23 mouse cellular contexts compared by ENCODE assay signal in the genomic region with DNA sequence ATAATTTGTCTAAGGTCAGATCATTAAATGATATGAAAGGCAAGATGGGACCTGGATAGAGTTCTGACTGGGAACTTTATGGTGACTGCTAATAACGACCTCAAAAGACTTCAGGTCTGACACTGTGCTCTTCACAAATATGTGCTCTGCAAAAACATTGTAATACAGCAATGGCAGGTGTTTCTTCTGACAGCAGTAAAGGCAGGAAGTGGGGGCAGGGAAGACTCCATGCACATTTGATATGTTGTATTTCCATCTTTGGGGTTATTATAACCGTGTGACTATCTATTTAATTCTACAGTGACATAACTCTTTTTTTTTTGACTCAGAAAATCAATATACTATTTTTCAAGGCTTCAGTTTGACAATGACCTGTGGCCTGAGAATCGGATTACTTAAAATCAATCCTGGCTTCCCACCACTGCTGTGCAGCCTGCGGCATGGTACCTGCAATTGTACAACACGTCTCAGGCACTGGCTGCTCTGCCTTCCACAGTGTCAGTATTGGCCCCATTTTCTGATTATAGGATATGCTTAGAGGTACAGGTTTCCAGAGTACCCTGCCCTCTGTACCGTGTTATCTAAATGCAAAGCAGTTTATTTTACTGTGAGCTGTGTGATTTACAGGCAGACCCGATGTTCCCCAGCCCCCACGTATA.
DNase-seq lines count a peak whose midpoint lies in the region; ATAC-seq lines count a peak whose summit lies in the region.
"Had no signal": no experiment of that assay in that cellular context is flagged by ENCODE, and none has a peak within 500 bp of the region (broad histone marks: within the 10 kb centered on the region; RNA-seq: fewer than 3 reads in every experiment).

No protein-coding gene starts in this region.

- no peaks in the 10 kb centered on the region for H3K27me3 ChIP-seq in hindbrain, embryonic 14.5 days (ENCODE audit: control insufficient read depth, insufficient read depth, low read length)
- H3K27me3 ChIP-seq in hindbrain, embryonic 16.5 days (replicated peaks; ENCODE audit: control insufficient read depth, insufficient read depth, low read length), result no peaks in the 10 kb centered on the region
- no peaks in the 10 kb centered on the region for H3K27me3 ChIP-seq in midbrain, embryonic 14.5 days (ENCODE audit: control insufficient read depth, insufficient read depth, low read length)
- H3K27me3 ChIP-seq: kidney, embryonic 15.5 days; midbrain, embryonic 12.5 days had no signal

- DNase-seq in hindbrain, embryonic 14.5 days (ENCODE audit: low spot score), result no peak
- peak; percentile 9 for DNase-seq in thymus, postnatal 14 days
- no peak for DNase-seq in thymus, postnatal 10 days (ENCODE audit: low spot score in 2 of 2)
- DNase-seq in midbrain, embryonic 14.5 days, result peak; percentile 17
- DNase-seq in heart, postnatal 36 days, result no peak
- DNase-seq in urinary bladder, postnatal 4 days (ENCODE audit: low spot score in 2 of 2), result no peak
- DNase-seq in right cerebral cortex, postnatal 36 days (ENCODE audit: low spot score in 2 of 2), result no peak
- DNase-seq: adrenal gland, postnatal 10 days; cerebellum, adult 9-11 months; gastrocnemius, postnatal 10 days; kidney, adult 11 months; kidney, postnatal 36 days; layer of hippocampus, postnatal 36 days; lung, adult 18-20 months; lung, postnatal 10 days; right cerebral cortex, adult 18-20 months had no signal

- intact Hi-C loops in heart, postnatal 36 days (cut with DNase I), result no loop called here

- no peaks in the 10 kb centered on the region for H3K4me1 ChIP-seq in hindbrain, embryonic 14.5 days (replicated peaks; ENCODE audit: control insufficient read depth, insufficient read depth, low read length)
- H3K4me1 ChIP-seq in hindbrain, embryonic 16.5 days (ENCODE audit: control insufficient read depth, insufficient read depth, low read depth, low read length), result no peaks in the 10 kb centered on the region
- no peaks in the 10 kb centered on the region for H3K4me1 ChIP-seq in midbrain, embryonic 14.5 days (ENCODE audit: control insufficient read depth, insufficient read depth, low read length)
- H3K4me1 ChIP-seq: forebrain, embryonic 10.5 days; heart, embryonic 10.5 days; kidney, embryonic 15.5 days; midbrain, embryonic 12.5 days had no signal

- WGBS in hindbrain, embryonic 14.5 days, result 75% methylated on average over 8 of the region's 8 CpGs
- WGBS in hindbrain, embryonic 16.5 days, result 70% methylated on average over 8 of the region's 8 CpGs
- 81% methylated on average over 8 of the region's 8 CpGs for WGBS in midbrain, embryonic 14.5 days

- no peaks in the 10 kb centered on the region for H3K36me3 ChIP-seq in hindbrain, embryonic 14.5 days (replicated peaks; ENCODE audit: control insufficient read depth, insufficient read depth)
- H3K36me3 ChIP-seq in hindbrain, embryonic 16.5 days (ENCODE audit: control insufficient read depth, insufficient read depth, low read length), result no peaks in the 10 kb centered on the region
- no peaks in the 10 kb centered on the region for H3K36me3 ChIP-seq in midbrain, embryonic 14.5 days (ENCODE audit: control insufficient read depth, insufficient read depth, low read length)
- H3K36me3 ChIP-seq: forebrain, embryonic 10.5 days; heart, embryonic 10.5 days; kidney, embryonic 15.5 days; midbrain, embryonic 12.5 days had no signal

- peak; percentile 52; the same call in 1 of the 2 replicates for ATAC-seq in hindbrain, embryonic 14.5 days (ENCODE audit: low FRiP score)
- no peak for ATAC-seq in hindbrain, embryonic 16.5 days
- ATAC-seq in midbrain, embryonic 14.5 days (ENCODE audit: low FRiP score, low TSS enrichment), result no peak
- ATAC-seq: forebrain, embryonic 16.5 days had no signal

- H3K4me3 ChIP-seq in hindbrain, embryonic 14.5 days (replicated peaks; ENCODE audit: low read length), result no peak overlapping the region
- no peak overlapping the region for H3K4me3 ChIP-seq in hindbrain, embryonic 16.5 days (ENCODE audit: low read length)
- H3K4me3 ChIP-seq in midbrain, embryonic 14.5 days (replicated peaks; ENCODE audit: low read depth, low read length), result no peak overlapping the region
- H3K4me3 ChIP-seq: forebrain, embryonic 10.5 days; heart, embryonic 10.5 days; kidney, embryonic 15.5 days; midbrain, embryonic 12.5 days had no signal

- H3K4me2 ChIP-seq in hindbrain, embryonic 14.5 days (replicated peaks), result no peak overlapping the region
- no peak overlapping the region for H3K4me2 ChIP-seq in hindbrain, embryonic 16.5 days (ENCODE audit: low read length)
- H3K4me2 ChIP-seq in midbrain, embryonic 14.5 days (ENCODE audit: low read length), result no peak overlapping the region
- H3K4me2 ChIP-seq: kidney, embryonic 15.5 days; liver, embryonic 11.5 days; midbrain, embryonic 12.5 days had no signal

- H3K9ac ChIP-seq in hindbrain, embryonic 14.5 days, result no peak overlapping the region
- H3K9ac ChIP-seq in hindbrain, embryonic 16.5 days (ENCODE audit: low read depth, low read length), result no peak overlapping the region
- H3K9ac ChIP-seq in midbrain, embryonic 14.5 days (replicated peaks; ENCODE audit: low read length), result no peak overlapping the region
- H3K9ac ChIP-seq: kidney, embryonic 15.5 days; midbrain, embryonic 12.5 days had no signal

- no peaks in the 10 kb centered on the region for H3K9me3 ChIP-seq in hindbrain, embryonic 14.5 days (ENCODE audit: control insufficient read depth, low read length)
- H3K9me3 ChIP-seq in hindbrain, embryonic 16.5 days (ENCODE audit: control insufficient read depth, low read length), result no peaks in the 10 kb centered on the region
- no peaks in the 10 kb centered on the region for H3K9me3 ChIP-seq in midbrain, embryonic 14.5 days (ENCODE audit: control insufficient read depth, low read length)
- H3K9me3 ChIP-seq: forebrain, embryonic 10.5 days; heart, embryonic 10.5 days; kidney, embryonic 15.5 days; midbrain, embryonic 12.5 days had no signal

- H3K27ac ChIP-seq in hindbrain, embryonic 14.5 days, result no peak overlapping the region
- no peak overlapping the region for H3K27ac ChIP-seq in hindbrain, embryonic 16.5 days (ENCODE audit: low read depth, low read length)
- H3K27ac ChIP-seq in midbrain, embryonic 14.5 days (replicated peaks; ENCODE audit: low read depth, low read length), result no peak overlapping the region
- H3K27ac ChIP-seq: forebrain, embryonic 10.5 days; heart, embryonic 10.5 days; kidney, embryonic 15.5 days; midbrain, embryonic 12.5 days had no signal

Comparison
In these comparisons a context has a peak if more than half of its experiments do, and no peak if none do; other contexts are left out.
1. DNase-seq: peak in thymus, postnatal 14 days (single experiment) and midbrain, embryonic 14.5 days (single experiment); none in hindbrain, embryonic 14.5 days (single experiment), thymus, postnatal 10 days (0 of 2), heart, postnatal 36 days (0 of 2), urinary bladder, postnatal 4 days (0 of 2) and right cerebral cortex, postnatal 36 days (0 of 2).